Mouse (Mus musculus) heart, adult 2 months (tissue): Measurements from ENCODE around the gene Stab1. TPM values are rescaled to one million over a fixed set of nuclear protein-coding genes. Genes with fewer than 3 reads are reported as not detected.

Source experiments
- DNase-seq, 2 experiments: peaks; one replicate each; pipeline ENCODE4 v3.0.0; 2021
- H3K27ac ChIP-seq: fragments of 200-600 bp; 2 replicates; pipeline ENCODE4 v1.8.1; 2022
- H3K27me3 ChIP-seq: fragments of 200-500 bp; 2 replicates; pipeline ENCODE4 v1.6.1; 2012; ENCODE audit warnings: mild to moderate bottlenecking, low read length, inconsistent platforms, mixed read lengths; ENCODE audit not compliant: control insufficient read depth, insufficient read depth
- H3K36me3 ChIP-seq: fragments of 200-500 bp; 2 replicates; pipeline ENCODE4 v1.6.1; 2012; ENCODE audit warnings: low read length, inconsistent platforms; ENCODE audit not compliant: control insufficient read depth, insufficient read depth
- H3K4me1 ChIP-seq: fragments of 200-500 bp; 2 replicates; pipeline ENCODE4 v1.6.1; 2011; ENCODE audit warnings: low read length; ENCODE audit not compliant: control insufficient read depth, insufficient read depth
- H3K4me3 ChIP-seq: fragments of 200-600 bp; 2 replicates; pipeline ENCODE4 v1.8.1; 2022
- H3K79me2 ChIP-seq: fragments of 200-500 bp; replicated peaks from 2 replicates; pipeline ENCODE4 v1.6.1; 2012; ENCODE audit warnings: mild to moderate bottlenecking, inconsistent platforms, low read length, moderate library complexity, mixed read lengths; ENCODE audit not compliant: control insufficient read depth, insufficient read depth
- H3K9ac ChIP-seq: fragments of 200-500 bp; 2 replicates; pipeline ENCODE4 v1.6.1; 2012; ENCODE audit warnings: low read depth, mild to moderate bottlenecking, control low read depth, inconsistent platforms, low read length, mixed read lengths
- CTCF ChIP-seq: fragments of 200-600 bp; IDR thresholded peaks from 2 replicates; pipeline ENCODE4 v1.8.1; 2022; ENCODE audit warnings: antibody characterized with exemption, mild to moderate bottlenecking, moderate library complexity
- EP300 ChIP-seq: fragments of 200-500 bp; IDR thresholded peaks from 2 replicates; pipeline ENCODE4 v1.6.1; 2011; ENCODE audit warnings: low read depth, low read length, control low read depth; ENCODE audit not compliant: insufficient read depth
- POLR2A ChIP-seq: fragments of 200-500 bp; IDR thresholded peaks from 2 replicates; pipeline ENCODE4 v1.6.1; 2011; ENCODE audit warnings: mild to moderate bottlenecking, low read depth, low read length, control low read depth; ENCODE audit not compliant: insufficient read depth
- WGBS: fragments of 180-500 bp; shearing (Covaris S2); methylation state at CpG from one replicate; pipeline ENCODE4 v1.1.7; 2018; 5-methylcytosine and 5-hydroxymethylcytosine counted together
- intact Hi-C: fragments of 180-260 bp; cut with DNase I; formaldehyde crosslinking; loops from one replicate; pipeline ENCODE4 v1.15.1; 2025
- polyA plus RNA-seq: library from polyadenylated mRNA; depleted of rRNA; stranded (reverse); fragments of >200 nt; gene quantifications from 2 replicates; pipeline ENCODE4 v1.2.3, GENCODE M21; 2012
- total RNA-seq, 2 experiments: library from RNA; stranded (reverse); gene quantifications; 2 replicates each; pipeline ENCODE4 v1.2.3; 2021

The Stab1 gene
- total and polyA plus RNA-seq, 3 experiments: 64.2 to 77.0 (median 65.0) TPM

GRCm38 (mm10) chr14:31135495-31136410, 32.7 kb downstream of the Stab1 start:
- Histone ChIP-seq H3K36me3 (no peaks in the 10 kb centered on the region), H3K79me2 (no peaks in the 10 kb centered on the region), H3K4me3 (no peak overlapping the region), H3K27ac (no peak overlapping the region), H3K4me1 (peaks cover 1% of the 10 kb centered on the region), H3K9ac (no peak overlapping the region), H3K27me3 (no peaks in the 10 kb centered on the region)
- 92% methylated on average over 34 of the region's 34 CpGs for WGBS
- DNase-seq: peak in 1 of 2 experiments; percentile 25
- no peak for TF ChIP-seq EP300
- 0 out of 2 replicates have a peak, but pooled peaks have one; percentile 4 for TF ChIP-seq POLR2A
- no peak for TF ChIP-seq CTCF
- intact Hi-C loops: no loop called here

- no peak overlapping the region for H3K27ac ChIP-seq
- TF ChIP-seq EP300 (no peak), POLR2A (no peak), CTCF (no peak)
- no peak overlapping the region for H3K4me3 ChIP-seq
- no peaks in the 10 kb centered on the region for H3K79me2 ChIP-seq
- peak in 1 of 2 experiments; percentile 15 for DNase-seq
- H3K9ac ChIP-seq: no peak overlapping the region
- WGBS: 65% methylated on average over 25 of the region's 25 CpGs
- H3K27me3 ChIP-seq: no peaks in the 10 kb centered on the region
- intact Hi-C loops: loop anchor here (5.0 kb wide), 1 partner anchor 118 kb away; the partner anchor contains the start of genes Bap1 and Phf7
- H3K4me1 ChIP-seq: peaks cover 1% of the 10 kb centered on the region
- no peaks in the 10 kb centered on the region for H3K36me3 ChIP-seq
Observed at GRCm38 (mm10) chr14:31134015-31135000, 34.1 kb downstream of the Stab1 start.

- WGBS: 76% methylated on average over 11 of the region's 11 CpGs
- TF ChIP-seq POLR2A (no peak), CTCF (no peak), EP300 (no peak)
- Histone ChIP-seq H3K36me3 (no peaks in the 10 kb centered on the region), H3K4me1 (peaks cover 1% of the 10 kb centered on the region), H3K4me3 (no peak overlapping the region), H3K79me2 (no peaks in the 10 kb centered on the region), H3K27me3 (no peaks in the 10 kb centered on the region), H3K27ac (no peak overlapping the region), H3K9ac (no peak overlapping the region)
- peak in 1 of 2 experiments; percentile 20 for DNase-seq
- intact Hi-C loops: loop anchor here (5.0 kb wide), 1 partner anchor 119 kb away; the partner anchor contains the start of genes Bap1 and Phf7
Observed at GRCm38 (mm10) chr14:31133023-31133665, 35.3 kb downstream of the Stab1 start.

- TF ChIP-seq CTCF: no peak
- TF ChIP-seq EP300: no peak
- no peak for TF ChIP-seq POLR2A
- H3K4me1 ChIP-seq: peaks cover 1% of the 10 kb centered on the region
- H3K4me3 ChIP-seq: no peak overlapping the region
- H3K27me3 ChIP-seq: no peaks in the 10 kb centered on the region
- no peak overlapping the region for H3K9ac ChIP-seq
- peak in 1 of 2 experiments; percentile 15 for DNase-seq
- no peaks in the 10 kb centered on the region for H3K79me2 ChIP-seq
- H3K36me3 ChIP-seq: no peaks in the 10 kb centered on the region
- intact Hi-C loops: loop anchor here (5.0 kb wide), 1 partner anchor 120 kb away; the partner anchor contains the start of genes Bap1 and Phf7
- H3K27ac ChIP-seq: no peak overlapping the region
- 88% methylated on average over 7 of the region's 7 CpGs for WGBS
Observed at GRCm38 (mm10) chr14:31132491-31132975, 35.9 kb downstream of the Stab1 start.

GRCm38 (mm10) chr14:31132031-31132430, 36.4 kb downstream of the Stab1 start:
- Histone ChIP-seq H3K4me3 (no peak overlapping the region), H3K4me1 (peaks cover 2% of the 10 kb centered on the region; the same call in 1 of the 2 replicates), H3K27me3 (no peaks in the 10 kb centered on the region), H3K36me3 (peaks cover 2% of the 10 kb centered on the region; the same call in 1 of the 2 replicates), H3K79me2 (no peaks in the 10 kb centered on the region), H3K9ac (no peak overlapping the region), H3K27ac (no peak overlapping the region)
- intact Hi-C loops: loop anchor here (5.0 kb wide), 1 partner anchor 120 kb away; the partner anchor contains the start of genes Bap1 and Phf7
- TF ChIP-seq CTCF: no peak
- TF ChIP-seq EP300: no peak
- no peak for TF ChIP-seq POLR2A
- DNase-seq: peak in 1 of 2 experiments; percentile 25
- WGBS: 28% methylated on average over 6 of the region's 6 CpGs
